Mouse (Mus musculus): ENCODE results near the gene Vmn2r87. TPM values are rescaled to one million over a fixed set of nuclear protein-coding genes. Genes with fewer than 3 reads are reported as not detected.
"Not testable (repeated sequence)": the region's sequence is repeated elsewhere in the genome, so short reads cannot be mapped to it uniquely, and the experiment has no call there.

The Vmn2r87 gene
- total RNA-seq (2021): 1 to 10 TPM in 1 of 2 experiments, under 1 TPM in 1; 0.76 to 1.4 TPM

DNA sequence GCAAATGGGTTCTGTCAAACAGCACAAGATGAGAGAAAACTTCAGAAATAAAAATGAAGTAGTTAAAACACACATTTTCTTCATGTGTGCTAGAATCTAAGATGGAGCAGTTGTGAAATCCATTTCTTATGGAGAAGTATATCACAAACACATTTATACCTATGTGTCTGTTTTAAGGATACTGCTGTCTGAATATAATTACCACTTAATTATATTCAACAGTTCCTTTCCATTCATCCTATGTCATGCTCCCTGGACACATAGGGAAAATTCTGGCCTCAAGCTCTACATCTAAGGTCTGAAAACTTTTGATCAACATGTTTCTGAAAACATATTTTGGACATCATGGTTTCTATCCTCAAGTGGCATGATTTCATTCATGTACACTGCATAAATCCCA is at the start of gene Vmn2r87:
Gene Vmn2r87, minus strand, starts transcription at position 101 of the 400 bp plus-strand sequence.
- intact Hi-C loops (cut with DNase I): no loop called here
- DNase-seq (ENCODE audit: low spot score in 2 of 2): no peak

DNA sequence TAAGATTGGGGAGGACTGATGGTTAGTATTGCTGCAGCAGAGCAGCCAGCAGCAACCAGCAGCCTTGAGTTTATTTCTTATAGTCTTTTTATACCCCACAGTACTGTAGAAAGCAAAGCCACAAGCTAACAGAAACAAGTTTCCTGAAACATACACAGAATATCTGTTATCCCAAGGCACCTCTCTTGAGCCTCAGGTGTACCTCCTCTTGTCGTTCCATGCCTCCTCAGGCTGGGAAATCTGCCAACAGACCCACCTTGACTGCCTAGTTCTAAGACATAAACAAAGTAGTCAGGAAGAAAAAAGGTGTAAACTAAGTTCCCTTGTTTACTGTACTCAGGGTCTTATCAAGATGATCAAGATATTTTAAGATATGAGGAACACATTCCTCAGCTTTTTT is 47.1 kb upstream of the Vmn2r87 start:
- DNase-seq (ENCODE audit: low spot score in 2 of 2); intact Hi-C loops (cut with DNase I): not testable (repeated sequence)

- intact Hi-C loops (cut with DNase I): not testable (repeated sequence)
- peak; percentile 78 to 83 for DNase-seq (ENCODE audit: low spot score in 2 of 2)
Measured at GRCm38 (mm10) chr10:130541931-130542691, 44.9 kb upstream of the Vmn2r87 start.

DNA sequence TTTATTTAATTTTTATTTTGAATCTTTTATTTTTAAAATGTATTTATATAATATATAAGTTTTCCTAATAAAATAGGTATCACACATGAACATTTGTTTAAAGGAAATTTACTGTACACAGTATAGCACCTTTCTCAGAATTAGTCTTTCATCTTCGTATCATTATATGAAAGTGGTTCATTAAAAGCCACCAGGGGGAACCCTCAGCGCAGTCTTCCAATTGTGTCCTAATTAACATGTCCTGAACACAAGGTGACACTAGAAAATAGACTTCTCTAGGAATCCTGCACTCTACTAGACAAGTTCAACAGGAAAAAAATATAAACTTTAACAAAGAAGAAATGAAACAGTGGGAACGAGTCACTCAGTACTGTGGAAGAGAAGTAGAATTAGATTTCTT is 38.9 kb upstream of the Vmn2r87 start:
- no peak for DNase-seq (ENCODE audit: low spot score in 2 of 2)
- intact Hi-C loops (cut with DNase I): no loop called here

GRCm38 (mm10) chr10:130527926-130528325 is 30.7 kb upstream of the Vmn2r87 start:
- DNase-seq (ENCODE audit: low spot score in 2 of 2): no peak
- intact Hi-C loops (cut with DNase I): no loop called here

DNA sequence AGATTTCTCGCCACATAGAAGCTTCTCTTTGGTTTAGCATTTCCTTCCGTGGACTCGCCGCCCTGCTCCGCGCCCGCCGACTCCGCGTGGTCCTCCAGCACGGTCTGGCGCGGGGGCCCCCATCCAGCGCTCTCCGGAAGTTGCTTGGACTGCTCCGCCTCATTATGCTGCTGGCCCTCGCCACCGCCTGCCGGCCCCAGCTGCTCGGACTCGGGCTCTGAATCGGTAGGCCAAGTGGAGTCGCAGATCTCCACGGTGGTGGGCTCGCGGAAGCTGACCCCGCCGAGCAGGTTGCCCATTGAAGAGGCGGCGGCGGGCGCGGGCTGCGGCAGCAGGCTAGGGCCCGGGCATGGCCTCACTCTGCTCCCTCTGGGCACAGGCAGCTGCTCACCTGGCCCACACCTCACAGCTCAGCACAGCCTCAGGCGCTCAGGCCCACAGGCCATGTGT is 26.9 kb downstream of the Vmn2r87 start:
- DNase-seq (ENCODE audit: low spot score in 2 of 2): peak; percentile 7 to 15
- intact Hi-C loops (cut with DNase I): no loop called here

DNA sequence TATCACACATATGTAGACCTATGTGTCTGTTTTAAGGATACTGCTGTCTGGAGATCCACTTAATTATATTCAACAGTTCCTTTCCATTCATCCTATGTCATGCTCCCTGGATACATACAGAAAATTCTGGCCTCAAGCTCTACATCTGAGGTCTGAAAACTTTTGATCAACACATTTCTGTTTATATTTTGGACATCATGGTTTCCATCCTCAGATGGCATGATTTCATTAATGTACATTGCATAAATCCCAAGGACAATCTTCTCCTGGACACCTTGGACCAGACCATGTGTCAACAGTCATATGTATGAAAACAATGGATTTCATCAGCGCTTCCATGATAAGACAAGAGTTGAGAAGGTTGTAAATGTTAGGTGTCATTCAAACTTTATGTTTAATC is 41.2 kb downstream of the Vmn2r87 start, which contains the start of gene Vmn2r86:
Gene Vmn2r86, minus strand, starts transcription at position 101 of the 400 bp plus-strand sequence.
- intact Hi-C loops (cut with DNase I); DNase-seq (ENCODE audit: low spot score in 2 of 2): not testable (repeated sequence)

- intact Hi-C loops (cut with DNase I): no loop called here
- no peak for DNase-seq (ENCODE audit: low spot score in 2 of 2)
Measured at GRCm38 (mm10) chr10:130444776-130445175, 52.4 kb downstream of the Vmn2r87 start.

- DNase-seq (ENCODE audit: low spot score in 2 of 2); intact Hi-C loops (cut with DNase I): not testable (repeated sequence)
Measured at GRCm38 (mm10) chr10:130434185-130434898, 62.9 kb downstream of the Vmn2r87 start.

DNA sequence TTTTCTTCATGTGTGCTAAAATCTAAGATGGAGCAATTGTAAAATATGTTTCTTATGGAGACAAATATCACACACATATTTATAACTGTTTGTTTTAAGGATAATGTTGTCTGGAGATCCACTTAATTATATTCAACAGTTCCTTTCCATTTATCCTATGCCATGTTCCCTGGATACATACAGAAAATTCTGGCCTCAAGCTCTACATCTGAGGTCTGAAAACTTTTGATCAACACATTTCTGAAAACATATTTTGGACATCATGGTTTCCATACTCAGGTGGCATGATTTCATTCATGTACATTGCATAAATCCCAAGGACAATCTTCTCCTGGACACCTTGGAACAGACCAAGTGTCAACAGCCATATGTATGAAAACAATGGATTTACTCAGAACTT is 67.6 kb downstream of the Vmn2r87 start, which contains the start of gene Vmn2r85:
Gene Vmn2r85, minus strand, starts transcription at position 101 of the 400 bp plus-strand sequence.
- DNase-seq (ENCODE audit: low spot score in 2 of 2); intact Hi-C loops (cut with DNase I): not testable (repeated sequence)

GRCm38 (mm10) chr10:130422368-130422767 is 74.8 kb downstream of the Vmn2r87 start:
- DNase-seq (ENCODE audit: low spot score in 2 of 2); intact Hi-C loops (cut with DNase I): not testable (repeated sequence)

Other genes with a start within 250 kb of the Vmn2r87 start
- under 1 TPM; 0.12 to 0.16 TPM for gene Neurod4, start 217.2 kb downstream of the Vmn2r87 start, total RNA-seq (2021)
- 1 to 10 TPM; 1.7 to 2.9 TPM for gene Tespa1, start 174.5 kb downstream of the Vmn2r87 start, total RNA-seq (2021)
- under 1 TPM; 0.42 to 0.63 TPM for gene Vmn2r84, start 103.1 kb downstream of the Vmn2r87 start, total RNA-seq (2021)
- 1 to 10 TPM in 1 of 2 experiments, under 1 TPM in 1; 0.79 to 1.3 TPM for gene Vmn2r85, start 67.7 kb downstream of the Vmn2r87 start, total RNA-seq (2021)
- under 1 TPM; 0.05 to 0.50 TPM for gene Vmn2r86, start 41.3 kb downstream of the Vmn2r87 start, total RNA-seq (2021)